Mouse (Mus musculus): Measurements from ENCODE around the gene Plch2. TPM values are rescaled to one million over a fixed set of nuclear protein-coding genes. Genes with fewer than 3 reads are reported as not detected.

Plch2 gene
- 0.10 TPM for polyA plus RNA-seq (2014; fragmentation: Illumina TruSeq; extraction: RNeasy Lipid Tissue Mini Kit (QIAGEN cat#74804); ENCODE audit: low read depth, low replicate concordance)

DNA sequence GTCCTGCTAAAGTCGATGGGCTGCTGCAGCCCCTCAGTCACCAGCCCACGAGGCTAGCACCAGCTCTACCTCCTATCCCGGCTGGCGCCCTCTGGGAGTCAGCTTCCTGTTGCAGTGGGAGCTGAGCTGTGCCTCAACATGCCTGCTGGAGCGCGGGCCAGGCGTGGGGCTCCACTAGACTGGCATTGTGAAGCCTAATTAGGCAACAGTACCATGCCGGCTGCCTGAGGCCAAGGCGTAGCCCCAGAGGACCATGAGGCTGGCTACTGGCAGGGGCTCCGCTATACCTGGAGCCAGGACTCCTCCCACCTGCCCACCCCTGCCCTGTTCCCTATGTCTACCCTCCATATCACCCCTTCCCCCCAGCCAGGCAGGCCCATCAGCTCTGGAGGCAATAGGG lies at the start of gene Plch2:
TSS of gene Plch2 (minus strand) at position 61 of the 400 bp plus-strand sequence.

DNA sequence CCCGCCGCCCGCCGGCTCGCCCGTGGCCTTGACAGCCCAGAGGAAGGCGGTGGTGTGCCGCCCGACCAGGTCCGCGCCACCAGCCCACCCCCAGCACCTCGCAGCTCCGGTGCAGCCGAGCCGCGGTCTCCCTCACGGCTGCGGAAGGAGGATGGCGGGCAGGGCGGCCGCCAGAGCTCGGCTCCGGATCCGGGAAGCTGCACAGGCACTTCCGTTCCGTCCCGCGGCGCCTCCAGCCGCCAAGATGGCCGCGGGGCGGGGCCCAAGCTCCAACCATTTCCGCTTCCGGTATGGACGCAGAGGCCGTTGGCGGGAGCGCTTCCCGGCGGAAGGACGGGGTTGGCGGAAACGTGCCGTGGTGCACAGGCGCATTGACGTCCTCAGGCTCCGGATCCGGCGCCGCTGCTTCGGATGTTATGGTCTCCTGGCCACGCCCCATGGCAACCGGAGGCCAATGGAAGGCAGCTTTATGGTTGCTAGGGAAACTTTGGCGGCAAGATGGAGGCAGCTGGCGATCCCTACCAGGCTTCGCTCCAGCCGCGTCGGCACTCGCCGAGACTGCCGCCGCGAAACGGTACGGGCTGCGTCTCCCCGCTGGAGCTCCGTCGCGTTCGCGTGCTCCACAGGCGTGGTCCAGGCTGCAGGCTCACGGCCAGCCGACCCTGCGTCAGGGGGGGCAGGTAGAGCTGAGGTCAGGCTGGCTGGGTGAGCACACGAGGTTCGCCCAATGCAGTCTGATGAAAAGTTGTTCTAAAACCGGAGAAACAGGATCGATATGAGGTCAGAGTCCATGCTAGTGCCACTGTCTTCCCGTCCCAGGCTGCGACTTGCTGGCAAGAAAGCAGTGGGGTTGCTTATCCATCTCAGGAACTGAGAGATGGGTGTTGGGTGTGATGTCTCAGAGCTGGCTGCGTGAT lies 29.8 kb upstream of the Plch2 start, which contains the start of the genes Rer1 and Morn1:
TSS of gene Rer1 (minus strand) at position 275 of the 917 bp plus-strand sequence.
TSS of gene Morn1 (plus strand) at position 470 of the 917 bp plus-strand sequence.

DNA sequence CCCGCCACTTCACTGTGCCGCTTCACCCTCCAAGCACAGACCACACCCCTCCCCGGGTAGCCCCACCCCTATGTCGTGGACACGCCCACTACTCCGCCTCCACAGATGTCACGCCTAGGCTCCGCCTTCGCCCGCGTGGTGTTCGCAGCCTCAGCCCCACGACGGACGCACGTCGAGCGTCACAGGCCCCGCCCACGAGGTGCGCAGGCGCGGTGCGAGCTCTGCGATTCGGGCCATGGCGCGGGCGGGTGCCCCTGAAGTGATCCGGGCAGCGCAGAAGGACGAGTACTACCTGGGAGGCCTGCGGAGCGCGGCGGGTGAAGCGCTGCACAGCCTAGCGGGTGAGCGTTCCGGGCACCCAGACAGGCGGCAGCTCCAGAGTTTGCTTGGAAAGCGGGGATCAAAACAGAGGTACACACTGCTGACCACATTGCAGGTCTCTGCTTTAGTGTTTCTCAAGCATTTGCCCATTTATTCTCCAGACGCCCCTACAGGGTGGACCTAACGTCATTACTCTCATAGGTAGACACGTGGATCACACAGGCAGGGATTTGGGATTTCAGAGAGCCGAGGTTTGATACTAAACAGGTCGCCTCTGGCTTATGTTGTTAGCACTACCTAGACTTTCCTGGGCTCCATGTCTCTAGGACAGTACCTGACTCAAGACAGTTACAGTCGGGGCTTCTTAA lies 10.4 kb upstream of the Plch2 start, which contains the start of gene Pex10:
TSS of gene Pex10 (plus strand) at position 183 of the 689 bp plus-strand sequence.

DNA sequence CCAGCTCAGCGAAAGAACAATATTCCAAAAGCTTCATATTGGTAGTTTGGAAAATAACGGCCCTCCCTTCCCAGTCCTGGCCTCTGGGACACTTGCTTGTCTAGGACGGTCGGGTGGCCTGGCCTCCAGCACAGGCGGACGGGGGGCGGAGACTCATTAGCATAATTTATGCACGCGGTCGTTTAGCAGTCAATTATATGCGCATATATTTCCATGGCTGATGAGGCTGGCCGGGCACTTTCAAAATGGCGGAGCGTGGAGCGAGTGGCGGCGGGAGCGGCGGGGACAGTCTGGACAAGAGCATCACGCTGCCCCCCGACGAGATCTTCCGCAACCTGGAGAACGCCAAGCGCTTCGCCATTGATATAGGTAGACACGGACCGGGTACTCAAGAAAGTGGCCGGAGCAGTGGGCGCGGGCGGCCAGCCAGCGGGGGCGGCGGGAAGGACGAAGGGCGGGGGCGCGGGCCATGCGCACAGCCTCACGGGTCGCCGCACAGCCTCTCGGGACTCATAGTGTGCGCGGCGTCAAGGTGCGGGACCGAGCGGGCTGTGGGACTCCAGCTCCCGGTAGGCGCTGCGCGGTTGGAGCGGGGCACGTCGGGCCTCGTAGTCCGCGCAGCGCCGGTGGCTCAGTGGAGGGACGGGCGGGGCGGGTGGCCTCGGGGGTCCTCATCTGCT lies 92.5 kb downstream of the Plch2 start, which contains the start of gene Pank4:
TSS of gene Pank4 (plus strand) at position 223 of the 680 bp plus-strand sequence.

DNA sequence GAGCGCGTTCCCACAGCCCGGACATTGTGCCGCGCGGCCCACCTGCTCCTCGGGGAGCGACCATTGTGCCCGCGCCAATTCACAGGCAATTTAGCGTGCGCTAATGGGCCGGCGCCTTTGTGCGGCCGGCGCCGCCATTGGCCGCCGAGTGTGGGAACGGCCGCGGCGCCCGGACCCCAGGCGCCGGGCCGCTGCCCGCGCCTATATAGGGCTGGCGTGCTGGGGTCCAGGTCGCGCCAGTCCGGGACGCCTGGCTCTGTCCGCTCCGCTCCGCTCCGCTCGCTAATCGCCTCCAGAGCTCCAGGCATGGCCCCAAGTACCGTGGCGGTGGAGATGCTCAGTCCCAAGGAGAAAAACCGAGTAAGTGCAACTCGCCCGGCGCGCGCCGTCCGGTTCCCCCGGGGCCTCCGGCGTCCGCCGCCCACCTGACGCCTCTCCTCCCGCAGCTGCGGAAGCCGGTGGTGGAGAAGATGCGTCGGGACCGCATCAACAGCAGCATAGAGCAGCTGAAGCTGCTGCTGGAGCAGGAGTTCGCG lies 95.8 kb downstream of the Plch2 start, which contains the start of gene Hes5:
TSS of gene Hes5 (plus strand) at position 234 of the 536 bp plus-strand sequence.

Other genes with a start within 250 kb of the Plch2 start
- gene Ttc34, start 219.3 kb downstream of the Plch2 start, polyA plus RNA-seq (2014; fragmentation: Illumina TruSeq; extraction: RNeasy Lipid Tissue Mini Kit (QIAGEN cat#74804); ENCODE audit: low read depth, low replicate concordance) = 0.49 TPM
- 35.2 TPM for gene Mmel1, start 187.2 kb downstream of the Plch2 start, polyA plus RNA-seq (2014; fragmentation: Illumina TruSeq; extraction: RNeasy Lipid Tissue Mini Kit (QIAGEN cat#74804); ENCODE audit: low read depth, low replicate concordance)
- gene Fam213b, start 157.6 kb downstream of the Plch2 start, polyA plus RNA-seq (2014; fragmentation: Illumina TruSeq; extraction: RNeasy Lipid Tissue Mini Kit (QIAGEN cat#74804); ENCODE audit: low read depth, low replicate concordance) = not detected
- gene Tnfrsf14, start 128.2 kb downstream of the Plch2 start, polyA plus RNA-seq (2014; fragmentation: Illumina TruSeq; extraction: RNeasy Lipid Tissue Mini Kit (QIAGEN cat#74804); ENCODE audit: low read depth, low replicate concordance) = not detected
- not detected for gene Hes5, start 95.9 kb downstream of the Plch2 start, polyA plus RNA-seq (2014; fragmentation: Illumina TruSeq; extraction: RNeasy Lipid Tissue Mini Kit (QIAGEN cat#74804); ENCODE audit: low read depth, low replicate concordance)
- 3.0 TPM for gene Pank4, start 92.7 kb downstream of the Plch2 start, polyA plus RNA-seq (2014; fragmentation: Illumina TruSeq; extraction: RNeasy Lipid Tissue Mini Kit (QIAGEN cat#74804); ENCODE audit: low read depth, low replicate concordance)
- gene Pex10, start 10.2 kb upstream of the Plch2 start, polyA plus RNA-seq (2014; fragmentation: Illumina TruSeq; extraction: RNeasy Lipid Tissue Mini Kit (QIAGEN cat#74804); ENCODE audit: low read depth, low replicate concordance) = 0.70 TPM
- gene Rer1, start 29.6 kb upstream of the Plch2 start, polyA plus RNA-seq (2014; fragmentation: Illumina TruSeq; extraction: RNeasy Lipid Tissue Mini Kit (QIAGEN cat#74804); ENCODE audit: low read depth, low replicate concordance) = 95.1 TPM
- 12.2 TPM for gene Morn1, start 29.8 kb upstream of the Plch2 start, polyA plus RNA-seq (2014; fragmentation: Illumina TruSeq; extraction: RNeasy Lipid Tissue Mini Kit (QIAGEN cat#74804); ENCODE audit: low read depth, low replicate concordance)
- 5.8 TPM for gene Ski, start 165.8 kb upstream of the Plch2 start, polyA plus RNA-seq (2014; fragmentation: Illumina TruSeq; extraction: RNeasy Lipid Tissue Mini Kit (QIAGEN cat#74804); ENCODE audit: low read depth, low replicate concordance)
- gene Faap20, start 193.0 kb upstream of the Plch2 start, polyA plus RNA-seq (2014; fragmentation: Illumina TruSeq; extraction: RNeasy Lipid Tissue Mini Kit (QIAGEN cat#74804); ENCODE audit: low read depth, low replicate concordance) = 0.64 TPM